12 mouse cellular contexts compared by ENCODE assay signal in genomic region chr6:140519019-140519418, GRCm38 (mm10).
DNase-seq lines count a peak whose midpoint lies in the region; ATAC-seq and TF ChIP-seq lines count a peak whose summit lies in the region.
"Had no signal": no experiment of that assay in that cellular context is flagged by ENCODE, and none has a peak within 500 bp of the region (broad histone marks: within the 10 kb centered on the region; RNA-seq: fewer than 3 reads in every experiment).

No protein-coding gene starts in this region.

- intact Hi-C loops in heart, adult 2 months (cut with DNase I) = loop anchor here (5.0 kb wide), 2 partner anchors 37 to 103 kb away; partner anchors contain the start of gene Aebp2
- intact Hi-C loops in heart, postnatal 14 days (cut with DNase I) = no loop called here

- H3K4me1 ChIP-seq in heart, adult 2 months (ENCODE audit: control insufficient read depth, insufficient read depth, low read length) = peaks cover 12% of the 10 kb centered on the region
- H3K4me1 ChIP-seq in forebrain, embryonic 13.5 days = peaks cover 30% of the 10 kb centered on the region
- peaks cover 50% of the 10 kb centered on the region for H3K4me1 ChIP-seq in limb, embryonic 12.5 days (replicated peaks)
- peaks cover 5% of the 10 kb centered on the region for H3K4me1 ChIP-seq in thymus, adult 2 months (replicated peaks; ENCODE audit: control insufficient read depth, insufficient read depth, low read length)

- H3K4me2 ChIP-seq in forebrain, embryonic 13.5 days = no peak overlapping the region
- peak overlapping the region; percentile 15; the same call in 1 of the 2 replicates for H3K4me2 ChIP-seq in limb, embryonic 12.5 days
- H3K4me2 ChIP-seq: stomach, embryonic 15.5 days had no signal

- H3K79me2 ChIP-seq in heart, adult 2 months (replicated peaks; ENCODE audit: control insufficient read depth, insufficient read depth, low read length) = peaks cover 1% of the 10 kb centered on the region; the same call in 1 of the 2 replicates

- no peak for ATAC-seq in forebrain, embryonic 13.5 days
- no peak for ATAC-seq in limb, embryonic 12.5 days (ENCODE audit: insufficient number of reproducible peaks, insufficient read depth, low FRiP score, low TSS enrichment, low read depth)
- ATAC-seq: activated CD4-positive, CD25-positive, alpha-beta regulatory T cell, adult 4 months had no signal

- WGBS in heart, adult 2 months = 58% methylated on average over 13 of the region's 13 CpGs
- 65% methylated on average over 13 of the region's 13 CpGs for WGBS in forebrain, embryonic 13.5 days
- 26% methylated on average over 13 of the region's 13 CpGs for WGBS in limb, embryonic 12.5 days
- 95% methylated on average over 13 of the region's 13 CpGs for WGBS in thymus, adult 2 months

- no peak for TF ChIP-seq CTCF in heart, adult 2 months (IDR thresholded peaks at IDR 0.05)
- no peak for TF ChIP-seq CTCF in thymus, adult 2 months (IDR thresholded peaks at IDR 0.05; ENCODE audit: borderline replicate concordance, control insufficient read depth, extremely low read depth, insufficient read depth, low read length, poor library complexity)

- no peaks in the 10 kb centered on the region for H3K27me3 ChIP-seq in heart, adult 2 months (ENCODE audit: control insufficient read depth, insufficient read depth, low read length)
- H3K27me3 ChIP-seq in forebrain, embryonic 13.5 days = no peaks in the 10 kb centered on the region
- H3K27me3 ChIP-seq in limb, embryonic 12.5 days = no peaks in the 10 kb centered on the region
- no peaks in the 10 kb centered on the region for H3K27me3 ChIP-seq in thymus, adult 2 months (ENCODE audit: control insufficient read depth, insufficient read depth, low read length)
- H3K27me3 ChIP-seq: CH12.LX; stomach, embryonic 15.5 days had no signal

- no peaks in the 10 kb centered on the region for H3K9me3 ChIP-seq in forebrain, embryonic 13.5 days (replicated peaks)
- H3K9me3 ChIP-seq in limb, embryonic 12.5 days = no peaks in the 10 kb centered on the region
- H3K9me3 ChIP-seq: stomach, embryonic 15.5 days had no signal

- no peaks in the 10 kb centered on the region for H3K36me3 ChIP-seq in heart, adult 2 months (ENCODE audit: control insufficient read depth, insufficient read depth, low read length)
- no peaks in the 10 kb centered on the region for H3K36me3 ChIP-seq in forebrain, embryonic 13.5 days (ENCODE audit: poor library complexity, severe bottlenecking)
- no peaks in the 10 kb centered on the region for H3K36me3 ChIP-seq in limb, embryonic 12.5 days
- no peaks in the 10 kb centered on the region for H3K36me3 ChIP-seq in thymus, adult 2 months (ENCODE audit: control insufficient read depth, insufficient read depth, low read length)
- H3K36me3 ChIP-seq: stomach, embryonic 15.5 days had no signal

- DNase-seq in heart, adult 2 months = no peak
- no peak for DNase-seq in heart, postnatal 14 days
- peak; percentile 78 for DNase-seq in brain, adult 2 months (ENCODE audit: low read depth, low spot score)
- no peak for DNase-seq in Muller cell, postnatal 12 days (ENCODE audit: inconsistent ontology term)
- DNase-seq in thymus, adult 2 months = no peak
- no peak for DNase-seq in gastrocnemius, postnatal 10 days
- DNase-seq: lung, postnatal 36 days had no signal

- no peak for TF ChIP-seq POLR2A in heart, adult 2 months (IDR thresholded peaks at IDR 0.05; ENCODE audit: insufficient read depth, low read depth, low read length)
- TF ChIP-seq POLR2A in thymus, adult 2 months (IDR thresholded peaks at IDR 0.05; ENCODE audit: control insufficient read depth, extremely low read depth, insufficient read depth, low read length, poor library complexity) = no peak

- TF ChIP-seq EP300 in heart, adult 2 months (IDR thresholded peaks at IDR 0.05; ENCODE audit: insufficient read depth, low read depth, low read length) = no peak

- H3K27ac ChIP-seq in heart, adult 2 months = peak overlapping the region; percentile 42; the same call in 1 of the 2 replicates
- peak overlapping the region; percentile 31; the same call in 1 of the 2 replicates for H3K27ac ChIP-seq in forebrain, embryonic 13.5 days
- H3K27ac ChIP-seq in limb, embryonic 12.5 days = peak overlapping the region; percentile 79
- H3K27ac ChIP-seq in thymus, adult 2 months (ENCODE audit: control insufficient read depth, insufficient read depth, low read length) = no peak overlapping the region
- H3K27ac ChIP-seq: stomach, embryonic 15.5 days had no signal

- H3K9ac ChIP-seq in heart, adult 2 months (ENCODE audit: low read depth, low read length) = peak overlapping the region; percentile 31; the same call in 1 of the 2 replicates
- H3K9ac ChIP-seq in forebrain, embryonic 13.5 days = no peak overlapping the region
- H3K9ac ChIP-seq in limb, embryonic 12.5 days (replicated peaks) = no peak overlapping the region
- H3K9ac ChIP-seq: stomach, embryonic 15.5 days had no signal

- H3K4me3 ChIP-seq in heart, adult 2 months = no peak overlapping the region
- no peak overlapping the region for H3K4me3 ChIP-seq in forebrain, embryonic 13.5 days
- H3K4me3 ChIP-seq in limb, embryonic 12.5 days (replicated peaks) = no peak overlapping the region
- no peak overlapping the region for H3K4me3 ChIP-seq in thymus, adult 2 months (ENCODE audit: control insufficient read depth, insufficient read depth, low read length)
- H3K4me3 ChIP-seq: stomach, embryonic 15.5 days had no signal
